Mouse (Mus musculus) retina, postnatal 1 day (tissue): ENCODE measurements at regions not wholly inside any gene's neighbourhood (a gene's known extent, or its start where the extent isn't known, plus 50 kb on each side); places are given as distances from the start of the nearest gene placed in this dataset.

Experiments
- DNase-seq: peaks from one replicate; pipeline ENCODE4 v3.0.0-alpha.2; 2012

DNA sequence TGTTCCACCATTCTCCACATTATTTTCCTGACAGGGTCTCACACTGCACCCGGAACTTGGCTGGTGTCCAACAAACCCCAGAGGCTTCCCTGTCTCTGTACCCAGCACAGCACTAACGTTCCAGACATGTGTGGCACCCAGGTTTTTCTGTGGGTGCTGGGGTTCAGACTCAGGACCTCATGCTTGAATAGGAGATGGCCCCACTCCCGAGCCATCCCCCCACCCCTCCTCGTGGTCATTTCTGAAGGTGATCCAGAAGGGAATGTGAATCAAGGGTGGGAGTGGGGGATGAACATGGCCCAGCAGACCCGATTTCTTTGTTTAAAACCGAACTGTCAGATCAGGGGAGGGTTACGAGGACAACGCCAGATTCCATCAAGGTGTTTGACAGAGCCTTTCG lies 245.6 kb downstream of the Tbc1d1 start:
- DNase-seq: peak; percentile 40

- DNase-seq: no peak
These were observed 247.2 kb downstream of the Tbc1d1 start for GRCm38 (mm10) chr5:64403077-64403981.

DNA sequence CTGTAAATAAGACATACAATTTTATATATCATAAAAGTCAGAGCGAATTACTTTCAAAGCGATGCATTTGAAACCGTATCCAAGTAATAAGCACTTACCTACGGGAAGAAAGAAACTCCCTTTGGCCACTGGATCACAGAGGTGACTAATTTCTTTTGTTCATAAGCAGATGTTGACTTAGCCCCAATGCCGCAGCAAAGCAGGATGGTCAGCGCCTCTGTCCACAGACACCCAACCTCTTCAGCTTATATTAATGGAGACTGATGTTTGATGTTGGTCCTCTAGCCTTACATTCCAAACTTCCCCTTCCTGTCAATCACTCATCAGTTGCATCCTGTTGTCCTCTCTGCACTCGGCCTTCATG lies 247.9 kb downstream of the Tbc1d1 start:
- DNase-seq: no peak

DNA sequence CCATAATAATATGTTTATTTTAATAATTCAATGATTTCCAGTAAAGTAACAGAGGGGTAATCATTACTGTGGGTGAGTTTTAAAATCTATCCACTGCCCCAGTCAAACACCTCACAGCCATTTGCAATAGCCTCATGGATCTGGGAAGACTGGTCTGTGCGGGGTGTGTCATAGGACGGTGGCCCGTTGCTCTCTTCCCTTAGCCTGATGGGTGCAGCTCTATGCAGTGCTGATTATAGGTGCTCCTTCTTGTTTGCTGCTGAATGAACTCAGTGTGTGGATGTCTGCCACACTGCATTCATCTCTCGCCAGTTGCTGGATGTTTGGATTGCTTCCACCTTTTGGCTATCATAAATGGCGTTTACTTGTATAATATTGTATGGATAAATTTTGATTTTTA lies 248.4 kb downstream of the Tbc1d1 start:
- DNase-seq: no peak

GRCm38 (mm10) chr5:64408938-64409337 lies 252.8 kb downstream of the Tbc1d1 start:
- DNase-seq: no peak

DNA sequence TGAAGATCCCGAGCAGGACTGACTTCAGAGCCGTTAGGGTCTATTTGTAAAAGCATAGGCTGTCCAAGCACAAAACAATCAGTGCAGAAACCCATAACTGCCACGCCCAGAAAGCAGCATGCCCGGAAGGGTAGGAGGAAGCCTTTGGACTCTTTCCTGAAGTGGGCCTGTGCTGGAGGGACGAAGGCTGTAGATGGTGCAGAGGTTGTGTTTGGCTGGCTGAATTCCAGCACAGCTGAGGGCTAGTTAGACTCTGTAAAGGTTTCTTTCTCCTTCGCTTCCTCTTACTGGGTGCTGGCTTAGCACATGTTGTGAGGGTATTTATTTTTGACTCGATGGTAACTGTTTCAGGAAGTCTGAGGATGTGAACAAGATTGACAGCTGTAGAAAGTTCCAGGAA lies 254.5 kb downstream of the Tbc1d1 start:
- DNase-seq: no peak

GRCm38 (mm10) chr5:64414519-64414918 lies 258.4 kb downstream of the Tbc1d1 start:
- no peak for DNase-seq

DNA sequence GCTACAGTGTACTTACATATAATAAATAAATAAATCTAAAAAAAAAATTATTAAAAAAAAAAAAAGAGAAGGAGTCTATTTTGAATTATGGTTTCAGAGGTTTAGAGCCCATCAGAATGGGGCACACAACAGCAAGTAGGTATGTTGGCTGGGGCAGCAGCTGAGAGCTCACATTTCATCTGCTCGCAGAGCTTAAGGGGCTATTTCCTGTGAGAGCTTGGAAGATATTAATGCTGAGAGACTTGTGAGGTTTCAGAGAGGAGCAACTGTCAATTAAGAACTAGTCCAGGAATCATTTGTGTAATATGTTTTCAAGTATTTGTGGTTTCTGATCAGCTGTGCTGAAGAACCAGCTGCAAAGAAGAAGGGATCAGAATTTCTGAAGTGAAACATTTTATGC lies 263.3 kb downstream of the Tbc1d1 start:
- no peak for DNase-seq

DNA sequence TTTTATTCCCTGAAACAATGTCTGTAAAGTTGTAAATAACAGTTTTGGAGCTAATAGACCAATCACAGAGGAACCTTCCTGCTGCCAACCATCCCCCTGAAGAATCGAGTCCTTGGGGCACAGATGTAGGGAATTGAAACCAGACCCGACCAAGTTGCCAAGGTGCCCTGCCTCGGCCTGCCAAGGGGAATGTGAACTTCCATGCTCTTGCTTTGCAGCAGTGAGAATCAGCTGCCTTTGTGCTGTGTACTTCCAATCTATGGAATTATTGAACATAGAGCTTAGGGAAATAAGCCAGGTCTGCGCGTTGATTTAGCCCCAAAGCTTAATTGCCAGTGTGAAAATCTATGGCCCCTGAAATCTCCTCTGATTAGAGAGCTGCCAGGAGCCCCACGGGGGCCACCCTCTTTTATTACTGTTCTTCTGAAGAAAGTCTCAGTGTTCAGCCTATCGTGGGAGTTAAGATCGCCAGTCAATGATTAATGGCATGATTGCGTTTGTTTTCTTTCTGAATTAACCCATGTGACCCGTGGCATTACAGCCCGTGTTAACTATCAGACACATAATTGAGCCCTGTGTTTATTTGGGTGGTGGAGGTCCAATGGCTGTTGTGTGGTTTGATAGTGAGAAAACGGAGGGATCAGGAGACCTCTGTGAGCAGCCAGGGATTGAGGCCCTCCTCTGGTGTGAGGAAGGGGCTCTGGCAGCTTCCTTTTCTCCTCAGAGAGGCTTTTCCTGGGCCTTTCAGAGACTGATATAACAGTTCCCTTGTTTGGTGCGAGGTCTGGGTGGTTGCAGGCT lies 266.9 kb downstream of the Tbc1d1 start:
- peak; percentile 19 for DNase-seq

DNA sequence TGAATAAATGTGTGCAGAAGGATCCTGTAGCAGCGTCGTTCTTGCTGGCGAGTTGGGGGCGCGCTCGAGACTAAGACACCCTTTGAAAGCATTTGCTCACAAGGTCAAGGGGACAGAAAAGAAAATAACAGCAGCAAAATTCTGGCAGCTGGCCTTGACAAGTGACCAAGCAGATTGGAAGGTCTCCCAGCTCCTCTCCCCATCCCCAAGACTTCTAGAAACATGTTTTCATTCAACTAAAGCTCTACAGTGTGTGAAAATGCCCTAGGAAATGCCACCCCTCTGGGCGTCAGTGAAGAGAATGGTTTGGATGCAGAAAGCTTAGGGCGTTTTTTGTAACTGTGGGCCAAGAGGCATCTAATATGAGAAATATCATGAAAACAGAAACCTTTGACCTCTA lies 272.7 kb downstream of the Tbc1d1 start:
- no peak for DNase-seq

- no peak for DNase-seq
These were observed 274.4 kb downstream of the Tbc1d1 start for GRCm38 (mm10) chr5:64430501-64430900.

GRCm38 (mm10) chr5:64431624-64432023 lies 275.5 kb downstream of the Tbc1d1 start:
- no peak for DNase-seq

GRCm38 (mm10) chr5:64433786-64434185 lies 277.7 kb downstream of the Tbc1d1 start:
- no peak for DNase-seq

DNA sequence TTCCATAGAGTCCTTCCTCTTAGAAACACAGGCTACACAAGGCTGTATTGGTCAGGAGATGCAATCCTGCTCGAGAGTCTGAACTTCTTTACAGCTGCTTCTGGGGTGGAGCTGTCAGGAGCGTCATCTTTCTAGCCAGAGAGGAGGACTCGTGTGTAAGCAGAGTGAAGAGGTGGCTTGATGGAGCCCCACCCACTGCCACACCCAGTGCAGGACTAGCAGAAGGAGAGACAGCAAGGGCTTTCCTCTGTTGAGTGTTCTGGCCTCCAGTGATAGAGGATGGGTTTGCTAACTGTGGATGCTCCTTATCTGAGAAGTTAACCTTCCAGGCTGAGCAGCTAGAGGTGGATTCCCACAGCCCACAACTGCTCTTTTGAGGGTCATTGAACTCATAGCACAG lies 279.4 kb downstream of the Tbc1d1 start:
- DNase-seq: no peak

GRCm38 (mm10) chr5:64435958-64436357 lies 279.9 kb downstream of the Tbc1d1 start:
- no peak for DNase-seq

GRCm38 (mm10) chr5:64437720-64438119 lies 281.6 kb downstream of the Tbc1d1 start:
- DNase-seq: no peak

- DNase-seq: no peak
These were observed 282.5 kb downstream of the Tbc1d1 start for GRCm38 (mm10) chr5:64438446-64439134.

DNA sequence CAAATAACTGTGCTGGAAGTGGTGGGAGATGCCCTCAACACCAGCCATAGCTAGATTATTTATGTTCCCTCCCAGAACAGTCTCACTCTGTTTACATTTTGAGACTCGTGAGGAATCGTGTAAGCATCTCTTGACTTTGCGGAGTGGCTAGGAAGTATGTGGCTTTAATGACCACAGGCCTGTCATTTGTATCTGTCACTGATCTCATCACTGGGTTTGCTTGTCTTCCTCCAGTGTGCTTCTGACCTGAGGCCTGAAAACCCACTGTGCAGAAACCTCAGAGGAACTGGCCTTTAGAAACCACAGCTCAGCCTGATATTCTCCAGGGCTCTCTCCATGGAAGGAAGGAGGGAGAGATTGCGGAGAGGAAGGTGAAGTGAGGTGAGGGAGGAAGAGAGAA lies 291.7 kb downstream of the Tbc1d1 start:
- no peak for DNase-seq

- DNase-seq: no peak
These were observed 296.7 kb downstream of the Tbc1d1 start for GRCm38 (mm10) chr5:64452668-64453334.

- no peak for DNase-seq
These were observed 303.7 kb downstream of the Tbc1d1 start for GRCm38 (mm10) chr5:64459807-64460206.

GRCm38 (mm10) chr5:64460891-64461290 lies 304.8 kb downstream of the Tbc1d1 start:
- DNase-seq: no peak

GRCm38 (mm10) chr5:64461592-64461991 lies 305.5 kb downstream of the Tbc1d1 start:
- DNase-seq: no peak

DNA sequence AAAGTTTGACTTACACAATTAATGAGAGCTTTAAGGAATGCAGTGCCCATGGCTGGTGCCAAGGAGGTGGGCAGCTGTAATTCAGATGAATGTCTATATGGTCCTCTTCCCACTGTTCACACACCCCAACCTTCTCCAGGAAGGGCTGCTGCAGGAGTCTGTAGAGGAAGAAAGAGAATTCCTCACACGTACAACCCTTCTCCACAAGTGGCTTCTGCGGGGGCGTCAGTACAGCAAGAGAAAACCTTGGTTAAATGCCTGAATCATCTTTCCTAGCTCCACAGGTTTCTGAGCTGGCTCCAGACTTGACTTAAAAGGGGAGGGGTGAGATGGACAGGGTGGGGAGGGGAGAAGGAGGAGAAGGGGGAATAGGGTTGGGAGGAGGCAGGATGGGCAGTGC lies 306.3 kb downstream of the Tbc1d1 start:
- DNase-seq: no peak
